Mouse (Mus musculus) c-Kit-positive CD71-positive TER-119-positive erythroid progenitor cells, embryonic 14.5 days (primary cell): Measurements from ENCODE around the gene Hgd.
A peak's percentile ranks its signal among the peaks of the same experiment; 100 is the strongest.

Experiments
- DNase-seq: peaks from one replicate; pipeline ENCODE4 v3.0.0-alpha.2; 2013; ENCODE audit warnings: low spot score

Hgd gene

GRCm38 (mm10) chr16:37579994-37580393 lies at the start of gene Hgd:
Gene Hgd, plus strand, starts transcription at chr16:37580153.
- no peak for DNase-seq

- no peak for DNase-seq
These were observed 49.8 kb upstream of the Hgd start for GRCm38 (mm10) chr16:37530170-37530569.

DNA sequence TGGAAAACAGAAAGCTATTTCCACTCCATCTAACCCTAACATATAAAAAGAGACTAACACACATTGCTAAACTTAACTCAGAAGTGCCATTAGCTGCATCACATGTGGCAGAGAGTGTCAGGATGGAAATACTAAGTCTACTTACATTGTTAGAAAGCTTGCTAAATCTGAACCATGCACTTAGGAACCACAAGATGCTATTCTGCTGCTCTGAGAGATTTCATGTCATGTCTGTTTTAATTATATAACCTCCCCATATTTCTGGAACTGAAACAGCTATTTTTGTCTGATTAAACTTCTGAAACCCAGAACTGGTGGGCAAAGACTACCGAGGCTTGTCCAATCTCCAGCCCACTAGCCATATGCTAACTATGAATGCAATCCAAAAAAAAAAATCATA lies 47.9 kb upstream of the Hgd start:
- no peak for DNase-seq

DNA sequence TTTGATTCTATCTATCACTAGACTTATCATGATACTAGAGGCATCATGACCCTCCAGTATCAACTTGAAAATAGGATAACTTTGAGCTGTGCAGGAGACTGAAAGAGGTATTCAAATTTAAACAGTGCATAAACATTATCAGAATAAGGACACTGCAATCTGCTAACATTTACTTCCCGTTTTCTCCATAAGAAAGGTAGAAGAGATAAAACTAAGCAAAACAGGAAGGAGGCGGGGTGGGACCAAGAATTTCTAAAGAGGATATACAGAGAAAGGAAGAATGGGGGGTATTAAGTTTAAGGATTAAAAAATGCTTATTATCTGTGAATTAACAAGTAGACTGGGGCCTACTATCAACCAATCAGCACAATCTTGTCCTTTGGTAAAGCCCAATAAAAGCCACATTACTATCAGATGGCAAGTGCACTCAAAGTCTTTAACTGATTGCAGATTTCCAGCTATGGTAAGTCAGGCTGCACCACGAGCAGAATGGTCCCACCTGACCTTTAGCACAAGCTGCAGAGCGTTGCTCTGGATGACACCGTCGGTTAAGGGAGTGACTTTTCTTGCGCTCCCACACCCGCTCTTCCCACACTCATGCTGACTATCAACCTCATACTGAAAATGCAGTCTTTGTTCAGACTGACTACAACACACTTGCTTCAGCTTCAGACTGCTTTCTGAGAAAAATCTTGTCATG lies 46.4 kb upstream of the Hgd start:
- no peak for DNase-seq

DNA sequence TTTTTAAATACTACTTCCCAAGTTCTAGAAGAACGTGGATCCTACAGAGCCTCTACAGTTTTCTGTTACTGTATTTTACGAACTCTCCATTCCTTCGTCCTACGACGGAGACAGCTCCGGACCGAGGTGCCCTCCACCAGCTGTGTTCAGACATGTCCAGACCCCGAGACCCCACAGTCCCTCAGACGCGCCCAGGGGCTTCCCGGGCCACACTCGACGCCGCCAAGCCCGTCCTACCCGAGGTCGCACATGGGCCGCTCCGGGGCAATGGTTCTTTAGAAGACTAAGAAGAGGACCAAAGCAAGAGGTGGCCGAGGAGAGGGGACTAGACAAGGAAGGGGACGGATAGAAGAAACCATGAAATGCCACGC lies 40.7 kb upstream of the Hgd start:
- no peak for DNase-seq

DNA sequence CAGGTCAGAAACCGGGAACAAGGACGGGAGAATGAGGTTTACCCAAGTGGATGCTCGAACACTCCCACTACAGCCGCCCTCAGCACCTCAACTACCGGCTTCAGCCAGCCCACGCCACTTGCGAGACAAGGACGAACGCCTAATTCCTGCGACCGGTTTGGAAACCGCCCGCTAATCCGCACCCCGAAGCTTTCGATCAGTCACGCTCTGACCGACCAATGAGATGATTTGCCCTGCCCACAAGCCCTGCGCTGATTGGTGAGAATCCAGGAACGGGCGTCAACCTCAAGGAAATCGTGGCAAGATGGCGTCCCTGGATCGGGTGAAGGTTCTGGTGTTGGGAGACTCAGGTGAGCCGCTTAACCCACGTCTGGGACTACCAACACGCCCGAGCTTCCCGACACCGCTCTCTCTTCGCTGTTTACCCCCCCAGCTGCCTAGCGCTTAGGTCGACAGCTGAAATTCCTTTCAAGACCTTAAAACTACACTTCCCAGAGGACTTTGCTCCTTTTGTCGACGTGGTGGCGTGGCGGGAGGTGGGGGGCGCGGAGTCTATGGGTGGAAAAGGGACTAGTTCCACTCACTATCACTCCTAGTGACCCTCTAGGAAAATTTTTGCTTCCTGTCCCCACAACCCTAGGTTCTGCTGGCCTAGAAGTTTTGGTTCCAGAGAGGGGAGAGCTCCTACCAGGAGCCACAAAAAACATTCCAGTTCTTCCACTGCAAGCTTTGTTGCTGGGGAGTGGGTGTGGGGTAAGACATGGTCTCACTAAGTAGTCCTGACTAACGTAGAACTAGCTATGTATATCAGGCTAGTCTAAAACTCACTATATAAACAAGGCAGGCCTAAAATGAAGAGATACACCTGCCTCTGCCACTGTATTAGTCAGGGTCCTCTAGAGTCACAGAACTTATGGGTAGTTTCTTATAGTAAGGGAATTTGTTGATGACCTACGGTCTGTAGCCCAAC lies 40.1 kb upstream of the Hgd start, which contains the start of the genes Gtf2e1 and Rabl3:
TSS of gene Gtf2e1 (minus strand) at position 179 of the 970 bp plus-strand sequence.
TSS of gene Rabl3 (plus strand) at position 275 of the 970 bp plus-strand sequence.
- DNase-seq = peak; percentile 98

GRCm38 (mm10) chr16:37540776-37541175 lies 39.2 kb upstream of the Hgd start:
- DNase-seq = no peak

DNA sequence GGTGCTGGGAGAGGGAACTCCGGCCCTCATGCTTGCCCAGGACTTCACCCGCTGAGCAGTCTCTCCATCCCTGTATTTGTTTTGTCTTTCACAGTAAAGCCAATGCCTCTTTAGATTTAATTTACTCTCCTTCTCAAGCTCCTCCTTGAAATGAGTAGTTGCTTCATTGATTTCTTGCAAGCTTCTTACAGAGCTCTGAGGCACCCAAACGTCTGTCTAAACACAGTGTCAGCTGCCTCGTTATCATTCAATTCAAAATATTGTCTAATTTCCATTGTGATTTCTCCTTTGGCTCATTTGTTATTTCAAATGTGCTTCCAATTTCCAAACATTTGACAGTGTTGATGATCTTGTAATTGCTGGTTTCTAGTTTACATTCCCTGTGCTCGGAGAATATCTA lies 33.6 kb upstream of the Hgd start:
- DNase-seq = no peak

DNA sequence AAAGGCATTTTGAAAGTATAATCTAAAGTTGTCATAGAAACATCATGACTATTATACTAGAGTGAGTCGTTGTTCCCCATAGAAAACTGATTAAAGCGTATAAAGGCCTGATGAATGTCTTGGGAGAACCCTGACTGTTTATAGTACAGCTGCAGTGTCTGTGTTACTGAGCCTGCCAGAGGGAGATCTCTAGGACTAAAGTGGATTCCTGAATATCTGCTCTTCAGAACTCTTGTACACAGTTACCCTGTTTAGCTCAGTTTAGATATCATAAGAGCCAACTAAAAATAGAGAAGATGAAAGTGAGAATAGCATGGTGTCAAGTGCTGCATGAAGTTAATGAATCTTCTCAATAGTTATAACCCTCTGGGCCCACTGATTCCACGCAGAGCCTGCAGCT lies 29.7 kb upstream of the Hgd start:
- DNase-seq = no peak

DNA sequence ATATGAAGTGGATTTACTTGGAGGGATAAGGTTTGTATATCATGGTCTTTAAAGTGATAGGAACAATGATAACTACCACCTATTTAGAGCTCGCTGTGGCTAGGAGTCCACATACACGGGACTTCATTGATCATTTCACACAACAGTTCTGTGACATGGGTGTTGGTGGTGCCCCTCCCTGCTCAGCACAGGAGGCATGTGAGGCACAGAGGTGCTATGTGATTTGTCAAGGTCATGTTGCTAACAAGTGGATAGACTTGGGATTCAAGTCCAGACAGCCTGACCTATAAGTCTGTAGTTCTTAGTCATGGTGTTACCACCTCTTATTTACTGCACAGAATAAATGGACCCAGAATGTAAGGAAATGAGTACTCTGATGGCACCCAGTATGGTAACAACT lies 29.0 kb upstream of the Hgd start:
- DNase-seq = no peak

DNA sequence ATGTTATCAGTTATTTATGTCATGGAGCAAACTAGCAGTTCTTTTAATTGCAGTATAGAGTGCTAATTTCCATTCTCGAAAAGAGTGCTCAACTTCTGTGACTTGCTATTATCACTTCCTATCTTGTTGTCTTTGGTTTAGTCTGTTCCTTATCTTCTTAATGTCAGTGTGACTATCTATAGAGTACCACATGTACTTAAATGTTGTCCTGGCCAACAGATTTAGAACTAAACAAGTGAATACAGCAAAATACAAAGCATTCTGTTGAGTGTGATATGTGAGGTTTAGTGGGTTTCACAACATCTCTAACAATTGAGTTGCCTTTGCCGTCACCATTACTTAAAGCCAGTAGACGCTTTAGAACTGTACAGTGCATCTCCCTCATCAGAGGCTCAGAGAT lies 27.1 kb upstream of the Hgd start:
- DNase-seq = no peak

DNA sequence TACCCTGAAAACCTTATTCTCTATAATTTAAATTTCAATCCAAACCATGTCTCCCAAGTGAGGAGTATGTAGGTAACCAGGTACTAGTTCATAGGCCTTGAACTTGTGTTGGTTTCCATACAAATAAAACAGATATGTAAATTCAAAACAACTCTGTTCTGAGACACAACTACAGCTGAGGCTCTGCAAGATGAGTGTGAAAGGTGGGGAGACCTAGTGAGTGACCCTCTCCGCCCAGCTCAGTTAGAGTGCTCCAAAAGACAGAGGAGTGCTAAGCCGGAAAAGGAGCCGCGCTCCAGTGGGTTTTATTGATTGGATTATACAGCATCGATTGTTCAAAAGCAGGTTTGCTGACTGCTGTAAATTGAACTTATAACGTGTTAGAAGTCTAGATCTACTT lies 17.5 kb upstream of the Hgd start:
- no peak for DNase-seq

DNA sequence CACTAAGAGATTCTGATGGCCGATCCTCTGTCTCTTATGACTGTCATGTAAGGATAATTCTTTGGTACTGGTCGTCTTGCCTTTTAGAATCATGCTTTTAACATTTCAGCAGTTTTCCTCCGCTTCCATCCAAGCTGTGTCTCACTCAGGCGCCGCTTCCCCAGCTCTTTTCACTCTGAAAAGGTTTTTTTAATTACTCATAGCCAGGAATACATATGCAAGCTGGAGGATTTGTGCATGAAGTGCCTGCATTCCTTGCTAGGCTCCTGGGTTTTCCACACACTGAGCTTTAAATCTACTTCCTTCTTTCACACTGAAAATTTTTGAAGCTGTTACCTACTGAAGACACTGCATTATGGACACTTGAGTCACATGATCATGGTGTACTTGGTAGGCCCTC lies 17.0 kb upstream of the Hgd start:
- DNase-seq = no peak

DNA sequence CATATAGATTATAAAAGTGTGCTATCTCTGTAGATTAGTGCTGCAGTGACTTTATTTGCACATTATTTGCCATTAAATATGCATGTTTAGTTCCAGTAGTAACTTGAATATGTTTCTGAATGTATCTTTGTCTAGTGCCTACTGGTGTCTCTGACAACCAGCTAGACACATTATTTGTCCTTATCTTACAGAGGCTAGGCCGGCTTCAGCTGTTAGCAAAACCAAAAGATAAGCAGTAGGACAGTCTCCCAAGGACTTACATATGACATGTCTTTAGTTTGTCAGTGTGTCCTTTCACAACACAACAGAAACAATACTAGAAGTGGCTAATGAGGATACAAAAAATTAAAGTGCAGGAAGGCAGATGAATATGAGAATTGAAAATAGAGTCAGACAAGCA lies 14.8 kb upstream of the Hgd start:
- DNase-seq = no peak

DNA sequence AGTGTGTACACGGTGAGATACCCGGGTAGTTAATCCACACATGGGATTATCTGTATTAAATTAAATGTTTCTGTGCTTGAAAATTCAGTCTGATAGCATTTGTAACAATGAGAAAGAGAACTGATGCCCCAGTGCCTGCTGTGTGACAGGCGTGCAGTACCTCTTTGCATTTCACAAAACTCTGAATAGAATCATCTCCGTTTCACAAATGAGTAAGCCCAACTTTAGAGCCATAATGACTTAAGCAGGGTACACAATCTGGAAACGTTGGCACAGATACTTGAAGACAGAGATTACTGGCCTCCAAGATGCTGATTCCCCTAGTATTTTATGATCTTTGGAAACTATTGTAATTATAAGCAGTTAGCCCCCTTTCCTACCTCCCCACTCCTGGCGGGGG lies 13.8 kb upstream of the Hgd start:
- DNase-seq = no peak

DNA sequence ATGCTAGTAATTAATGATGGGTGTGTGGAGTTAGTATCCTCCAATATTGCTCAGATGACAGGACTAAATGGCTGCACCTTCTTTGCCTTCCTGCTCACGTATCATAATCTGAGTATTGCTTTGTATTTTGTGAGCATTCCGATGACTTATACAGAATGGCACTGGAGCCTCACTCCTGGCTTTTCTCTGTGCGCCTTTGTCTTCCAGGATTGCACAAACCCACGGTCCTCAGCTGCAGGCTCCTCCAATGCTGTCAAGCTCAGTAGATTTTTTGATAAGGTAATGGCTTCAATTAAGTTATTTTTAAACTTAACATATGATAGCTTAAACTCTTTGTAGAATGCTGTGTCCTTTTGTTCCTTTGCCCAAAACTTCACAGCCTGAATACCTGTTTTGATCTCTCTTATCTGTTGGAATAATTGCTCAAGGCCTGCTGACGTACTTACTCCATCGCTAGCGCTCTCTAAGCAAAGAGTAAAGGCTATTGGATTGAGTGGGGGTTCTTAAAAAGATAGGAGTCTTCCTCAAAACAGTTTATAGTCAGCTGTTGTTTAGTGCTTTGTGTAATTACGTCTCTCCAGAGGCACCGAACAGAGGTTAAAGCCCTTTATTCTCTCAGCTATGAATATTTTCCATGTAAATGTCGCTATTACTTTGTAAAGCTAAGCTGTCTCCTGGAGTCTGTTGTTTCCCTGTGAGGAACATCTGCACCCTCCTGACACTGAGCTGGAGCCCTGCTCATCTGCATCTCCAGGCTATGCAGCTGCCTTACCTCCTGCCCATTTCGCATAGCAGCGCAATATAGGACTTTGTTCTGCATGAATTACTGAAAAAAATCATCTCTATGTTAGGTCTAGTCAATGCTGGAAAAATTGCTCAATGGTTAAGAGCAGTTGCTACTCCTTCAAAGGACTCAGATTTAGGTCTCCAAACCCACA lies 12.6 kb upstream of the Hgd start:
- DNase-seq = no peak

- DNase-seq = no peak
These were observed 8.4 kb upstream of the Hgd start for GRCm38 (mm10) chr16:37571554-37571953.

- DNase-seq = no peak
These were observed 7.7 kb upstream of the Hgd start for GRCm38 (mm10) chr16:37572117-37572754.

DNA sequence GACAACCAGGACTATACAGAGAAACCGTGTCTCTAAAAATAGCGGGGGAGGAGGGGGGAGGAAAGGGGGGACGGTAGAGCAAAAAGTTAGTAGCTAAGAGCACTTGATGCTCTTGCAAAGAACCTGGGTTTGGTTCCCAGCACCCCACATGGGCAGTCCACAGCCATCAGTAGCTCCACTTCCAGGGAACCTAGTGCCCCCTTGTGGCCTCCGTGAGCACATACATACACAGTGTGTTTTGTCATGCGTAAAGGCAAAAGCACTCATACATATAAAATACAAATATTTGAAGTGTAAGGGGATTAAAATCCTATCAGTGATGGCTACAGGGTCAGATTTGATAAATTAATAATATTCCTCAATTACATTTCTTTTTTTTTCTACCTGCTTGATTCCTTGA lies 6.9 kb upstream of the Hgd start:
- DNase-seq = no peak

GRCm38 (mm10) chr16:37575325-37575724 lies 4.6 kb upstream of the Hgd start:
- no peak for DNase-seq

GRCm38 (mm10) chr16:37579591-37579990 lies 362 bp upstream of the Hgd start:
- DNase-seq = no peak

DNA sequence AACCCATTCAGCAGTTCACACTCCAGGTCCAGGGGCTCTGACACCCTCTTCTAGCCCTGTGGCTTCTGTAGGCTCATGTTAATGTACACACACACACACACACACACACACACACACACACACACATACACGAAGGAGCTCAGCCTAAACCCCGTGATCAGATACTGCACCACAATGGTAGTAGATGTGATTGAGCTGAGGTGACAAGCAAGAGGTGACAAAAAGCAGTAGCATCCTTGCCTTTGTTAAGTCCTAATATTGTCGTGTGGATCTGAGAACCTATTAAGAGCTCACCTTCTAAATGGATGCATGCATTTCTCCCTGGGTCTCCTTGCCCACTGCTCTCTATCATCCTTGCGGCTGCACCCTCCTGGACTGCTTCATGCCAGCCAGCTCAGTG lies 698 bp downstream of the Hgd start:
- DNase-seq = no peak
